Mouse (Mus musculus): Measurements from ENCODE around the gene Prss36. TPM values are rescaled to one million over a fixed set of nuclear protein-coding genes. Genes with fewer than 3 reads are reported as not detected.

Gene Prss36
- polyA plus RNA-seq, 1 experiment, result 0.21 TPM

DNA sequence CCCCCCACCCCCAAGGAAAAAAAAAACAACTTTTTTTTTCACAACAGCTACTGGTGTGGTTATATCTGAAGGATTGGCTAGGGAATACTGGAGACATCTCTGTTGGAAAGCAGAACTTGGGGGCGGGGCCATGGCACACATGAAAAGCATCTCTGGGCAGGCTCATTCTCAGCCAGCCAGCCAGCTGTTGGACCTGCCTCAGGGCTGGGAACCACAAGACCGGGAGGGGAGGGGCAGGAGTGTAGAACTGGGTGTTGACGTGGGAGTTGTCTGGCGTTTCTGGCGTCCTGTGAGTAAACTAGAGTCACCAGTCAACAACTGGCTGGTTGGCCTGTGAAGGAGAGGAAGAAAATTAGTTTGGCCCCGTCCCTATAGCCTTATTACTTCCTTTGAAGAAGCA, 60.6 kb downstream of the Prss36 start:
- Histone ChIP-seq H3K4me1 (ENCODE audit: control insufficient read depth) (peaks cover 34% of the 10 kb centered on the region), H3K27me3 (ENCODE audit: control insufficient read depth) (no peaks in the 10 kb centered on the region; the same call in 1 of the 2 replicates)

More for the DNA sequence above, 60.6 kb downstream of the Prss36 start:
- peaks cover 29% of the 10 kb centered on the region for H3K9me3 ChIP-seq (ENCODE audit: control insufficient read depth, low read length)
- peaks cover 98% of the 10 kb centered on the region for H3K36me3 ChIP-seq (ENCODE audit: control insufficient read depth)
- H3K4me3 ChIP-seq (replicated peaks), result no peak overlapping the region
- TF ChIP-seq TAL1 (IDR thresholded peaks at IDR 0.05; ENCODE audit: low read length), result no peak
- no peak for TF ChIP-seq GATA1 (IDR thresholded peaks at IDR 0.05; ENCODE audit: low read length)

Other genes with a start within 250 kb of the Prss36 start
- 16.0 and 17.8 TPM in 2 replicates for gene Bcl7c, start 237.8 kb downstream of the Prss36 start, polyA plus RNA-seq (2012)
- gene Ctf1, start 234.0 kb downstream of the Prss36 start, polyA plus RNA-seq (2012), result 0.06 TPM in 1 of 2 replicates, not detected in the other
- 0.02 TPM in 1 of 2 replicates, not detected in the other for gene Ctf2, start 214.6 kb downstream of the Prss36 start, polyA plus RNA-seq (2012)
- 8.2 and 9.9 TPM in 2 replicates for gene Fbxl19, start 202.2 kb downstream of the Prss36 start, polyA plus RNA-seq (2012)
- 0.30 and 0.44 TPM in 2 replicates for gene Orai3, start 176.9 kb downstream of the Prss36 start, polyA plus RNA-seq (2012)
- gene Setd1a, start 170.1 kb downstream of the Prss36 start, polyA plus RNA-seq (2012), result 4.7 and 6.0 TPM in 2 replicates
- gene Gm49388, start 161.1 kb downstream of the Prss36 start, polyA plus RNA-seq (2012), result 0.39 TPM in 1 of 2 replicates, not detected in the other
- gene Hsd3b7, start 146.1 kb downstream of the Prss36 start, polyA plus RNA-seq (2012), result 0.43 and 0.50 TPM in 2 replicates
- 1.4 and 1.5 TPM in 2 replicates for gene Stx4a, start 122.4 kb downstream of the Prss36 start, polyA plus RNA-seq (2012)
- 0.01 TPM in 1 of 2 replicates, not detected in the other for gene Stx1b, start 122.2 kb downstream of the Prss36 start, polyA plus RNA-seq (2012)
- gene Zfp646, start 70.5 kb downstream of the Prss36 start, polyA plus RNA-seq (2012), result 1.3 TPM in 2 replicates
- 1.3 and 1.5 TPM in 2 replicates for gene Zfp668, start 69.9 kb downstream of the Prss36 start, polyA plus RNA-seq (2012)
- gene Prss53, start 55.8 kb downstream of the Prss36 start, polyA plus RNA-seq (2012), result 0.03 and 0.05 TPM in 2 replicates
- gene Gm21974, start 51.3 kb downstream of the Prss36 start, polyA plus RNA-seq (2012), result not detected in 2 replicates
- gene Vkorc1, start 51.1 kb downstream of the Prss36 start, polyA plus RNA-seq (2012), result 0.89 and 1.3 TPM in 2 replicates
- gene Bckdk, start 42.6 kb downstream of the Prss36 start, polyA plus RNA-seq (2012), result 13.1 and 18.3 TPM in 2 replicates
- 0.44 and 0.49 TPM in 2 replicates for gene Kat8, start 34.2 kb downstream of the Prss36 start, polyA plus RNA-seq (2012)
- 0.04 TPM in 1 of 2 replicates, not detected in the other for gene Prss8, start 16.6 kb downstream of the Prss36 start, polyA plus RNA-seq (2012)
- 39.4 and 42.2 TPM in 2 replicates for gene Fus, start 20.7 kb upstream of the Prss36 start, polyA plus RNA-seq (2012)
- 0.19 and 0.25 TPM in 2 replicates for gene Pycard, start 47.1 kb upstream of the Prss36 start, polyA plus RNA-seq (2012)
- 0.02 TPM in 1 of 2 replicates, not detected in the other for gene Trim72, start 57.2 kb upstream of the Prss36 start, polyA plus RNA-seq (2012)
- gene Itgam, start 115.9 kb upstream of the Prss36 start, polyA plus RNA-seq (2012), result 0.01 TPM in 2 replicates
- gene Gm49368, start 116.0 kb upstream of the Prss36 start, polyA plus RNA-seq (2012), result not detected in 2 replicates
- gene Itgax, start 182.8 kb upstream of the Prss36 start, polyA plus RNA-seq (2012), result not detected in 2 replicates
- not detected in 2 replicates for gene Itgad, start 207.7 kb upstream of the Prss36 start, polyA plus RNA-seq (2012)

Measured in erythroblast, embryonic 14.5 days (primary cell).